Mouse (Mus musculus): ENCODE measurements around the gene Myo1e. TPM values are rescaled to one million over a fixed set of nuclear protein-coding genes. Genes with fewer than 3 reads are reported as not detected.

The Myo1e gene
- polyA plus RNA-seq, 1 experiment from 2014 or later: 11.0 TPM

DNA sequence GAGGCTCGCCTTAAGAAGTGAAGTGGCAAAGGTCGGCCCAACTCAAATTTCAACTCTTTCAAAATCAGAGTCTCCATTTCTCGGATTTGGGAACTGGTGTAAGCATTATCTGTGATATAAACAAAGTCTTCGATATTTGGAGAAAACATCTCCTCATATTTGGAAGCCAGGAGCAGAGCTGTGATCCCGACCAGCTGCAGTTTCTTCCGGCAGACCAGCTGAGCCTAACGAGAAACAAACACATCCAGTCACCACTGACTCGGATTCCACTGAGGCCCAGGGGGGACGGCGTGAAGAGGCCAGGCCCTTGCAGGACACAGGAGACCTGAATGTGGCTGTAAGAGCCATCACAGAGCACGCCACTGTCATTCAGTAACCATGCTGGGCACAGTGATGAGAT is 203.5 kb downstream of the Myo1e start:
- Histone ChIP-seq H3K9me3 (no peaks in the 10 kb centered on the region), H3K4me2 (replicated peaks) (no peak overlapping the region), H3K36me3 (peaks cover 92% of the 10 kb centered on the region), H3K27me3 (no peaks in the 10 kb centered on the region), H3K4me1 (no peaks in the 10 kb centered on the region), H3K9ac (replicated peaks) (no peak overlapping the region), H3K4me3 (no peak overlapping the region), H3K27ac (replicated peaks) (no peak overlapping the region)
- no peak for ATAC-seq (ENCODE audit: low FRiP score, low read depth)
- 81% methylated on average over 11 of the region's 11 CpGs for WGBS

DNA sequence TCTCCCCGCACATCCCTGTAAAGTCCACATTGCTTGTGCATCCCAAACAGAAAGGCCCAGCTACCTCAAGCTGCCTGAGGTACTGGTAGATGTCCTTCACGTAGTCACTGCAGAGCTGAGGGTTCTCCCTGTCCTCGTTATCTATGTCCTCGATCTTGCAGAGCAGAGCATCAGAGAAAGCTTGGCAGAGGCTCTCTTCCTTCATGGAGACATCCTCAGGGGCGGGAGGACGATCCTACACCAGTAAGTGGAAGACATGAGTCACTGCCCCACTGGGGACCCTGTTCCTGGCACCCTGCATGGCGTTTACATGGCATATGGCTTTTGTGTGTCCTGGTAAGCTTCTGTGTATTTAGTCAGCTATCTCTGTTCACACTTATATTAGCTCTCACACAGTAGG is 205.9 kb downstream of the Myo1e start:
- H3K27me3 ChIP-seq: no peaks in the 10 kb centered on the region
- no peaks in the 10 kb centered on the region for H3K9me3 ChIP-seq
- peaks cover 93% of the 10 kb centered on the region for H3K36me3 ChIP-seq
- H3K9ac ChIP-seq (replicated peaks): no peak overlapping the region
- no peak for ATAC-seq (ENCODE audit: low FRiP score, low read depth)
- H3K4me2 ChIP-seq (replicated peaks): no peak overlapping the region
- 93% methylated on average over 7 of the region's 7 CpGs for WGBS
- H3K27ac ChIP-seq (replicated peaks): no peak overlapping the region
- H3K4me3 ChIP-seq: no peak overlapping the region
- H3K4me1 ChIP-seq: no peaks in the 10 kb centered on the region

DNA sequence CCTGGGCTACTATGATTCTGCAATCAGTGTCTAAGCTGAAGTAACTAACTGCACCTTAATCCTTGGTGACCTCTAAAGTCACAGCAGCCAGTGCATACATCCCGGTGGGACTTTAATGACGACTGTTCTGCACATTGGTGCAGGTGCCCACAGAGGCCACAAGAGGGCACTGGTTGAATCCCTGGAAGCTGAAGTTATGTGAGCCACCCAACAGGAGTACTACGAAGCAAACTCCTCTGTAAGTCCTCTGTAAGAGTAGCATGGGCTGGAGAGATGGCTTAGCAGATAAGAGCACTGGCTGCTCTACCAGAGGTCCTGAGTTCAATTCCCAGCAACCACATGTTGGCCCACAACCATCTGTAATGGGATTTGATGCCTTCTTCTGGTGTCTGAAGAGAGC is 209.3 kb downstream of the Myo1e start:
- ATAC-seq (ENCODE audit: low FRiP score, low read depth): no peak
- H3K4me3 ChIP-seq: no peak overlapping the region
- 82% methylated on average over 3 of the region's 3 CpGs for WGBS
- H3K27me3 ChIP-seq: no peaks in the 10 kb centered on the region
- no peak overlapping the region for H3K9ac ChIP-seq (replicated peaks)
- H3K27ac ChIP-seq (replicated peaks): no peak overlapping the region
- H3K36me3 ChIP-seq: peaks cover 68% of the 10 kb centered on the region
- H3K9me3 ChIP-seq: no peaks in the 10 kb centered on the region
- peaks cover 11% of the 10 kb centered on the region for H3K4me1 ChIP-seq
- no peak overlapping the region for H3K4me2 ChIP-seq (replicated peaks)

DNA sequence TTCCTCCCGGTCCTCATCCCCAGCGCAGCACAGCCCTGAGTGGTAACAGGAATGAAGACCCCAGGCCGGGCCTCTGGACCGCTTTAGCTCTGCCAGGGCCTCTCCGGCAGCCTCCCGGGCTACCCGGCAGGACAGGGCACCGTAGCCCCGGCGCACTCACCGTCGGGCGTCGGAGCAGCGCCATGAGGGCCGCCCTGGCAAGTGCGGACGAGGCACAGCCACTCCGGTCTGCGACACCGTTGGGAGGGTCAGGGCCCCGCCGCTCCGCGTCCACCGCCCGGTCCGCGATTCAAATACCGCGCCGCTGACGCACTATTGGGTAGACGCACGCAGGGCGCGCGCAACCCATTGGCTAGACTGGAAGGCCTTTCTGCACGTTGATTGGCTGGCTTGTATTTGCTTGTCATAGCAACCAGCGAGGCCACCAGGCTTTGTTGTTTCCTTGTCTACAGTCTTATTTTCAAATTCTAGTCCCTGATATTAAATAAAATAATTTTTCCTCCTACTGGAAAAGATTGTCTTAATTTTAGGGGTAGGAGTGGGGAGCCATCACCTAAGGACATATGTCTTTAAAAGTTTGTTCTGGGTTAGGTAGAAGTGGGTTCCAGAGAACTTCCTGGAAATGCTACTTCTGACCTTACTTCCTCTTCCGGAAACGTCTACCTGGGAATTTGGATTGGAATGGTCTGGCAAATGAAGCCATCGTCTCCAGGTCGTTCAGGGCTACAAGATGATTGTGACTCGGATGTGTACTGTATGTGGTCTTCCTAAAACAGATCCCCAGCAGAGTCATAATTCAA is 214.3 kb downstream of the Myo1e start, which contains the start of gene Ccnb2:
Gene Ccnb2 (minus strand): TSS at position 291 of the 800 bp plus-strand sequence.
- peaks cover 41% of the 10 kb centered on the region for H3K36me3 ChIP-seq
- WGBS: 3% methylated on average over 45 of the region's 45 CpGs

DNA sequence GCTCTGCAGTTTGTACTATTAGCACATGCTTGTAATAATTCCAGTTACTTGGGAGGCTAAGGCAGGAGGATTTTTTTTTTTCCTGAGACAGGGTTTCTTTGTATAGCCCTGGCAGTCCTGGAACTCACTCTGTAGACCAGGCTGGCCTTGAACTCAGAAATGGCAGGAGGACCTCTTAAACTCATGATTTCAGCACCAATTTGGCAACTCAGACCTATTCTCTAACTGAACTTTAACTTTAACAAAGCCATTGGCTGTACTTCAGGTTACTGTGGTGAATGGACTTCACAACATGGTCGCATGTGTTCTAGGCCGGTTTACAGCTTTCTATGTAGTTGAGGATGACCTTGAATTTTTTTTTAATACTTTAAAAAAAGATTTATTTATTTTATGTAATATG is 215.5 kb downstream of the Myo1e start:
- Histone ChIP-seq H3K27me3 (no peaks in the 10 kb centered on the region), H3K4me3 (no peak overlapping the region), H3K9ac (replicated peaks) (no peak overlapping the region), H3K9me3 (no peaks in the 10 kb centered on the region), H3K27ac (replicated peaks) (no peak overlapping the region), H3K4me2 (replicated peaks) (no peak overlapping the region), H3K36me3 (peaks cover 43% of the 10 kb centered on the region), H3K4me1 (peaks cover 14% of the 10 kb centered on the region)
- ATAC-seq (ENCODE audit: low FRiP score, low read depth): no peak
- WGBS: 97% methylated on average over 2 of the region's 2 CpGs

More for the DNA sequence above, 214.3 kb downstream of the Myo1e start, which contains the start of gene Ccnb2:
- H3K4me2 ChIP-seq (replicated peaks): peak within 1 kb of the TSS; percentile 96
- H3K4me1 ChIP-seq: peaks cover 14% of the 10 kb centered on the region
- H3K9me3 ChIP-seq: no peaks in the 10 kb centered on the region
- H3K27me3 ChIP-seq: no peaks in the 10 kb centered on the region
- H3K9ac ChIP-seq (replicated peaks): peak within 1 kb of the TSS; percentile 71
- peak within 1 kb of the TSS; percentile 60 for H3K27ac ChIP-seq (replicated peaks)
- H3K4me3 ChIP-seq: peak within 1 kb of the TSS; percentile 68
- ATAC-seq (ENCODE audit: low FRiP score, low read depth): peak; percentile 98

DNA sequence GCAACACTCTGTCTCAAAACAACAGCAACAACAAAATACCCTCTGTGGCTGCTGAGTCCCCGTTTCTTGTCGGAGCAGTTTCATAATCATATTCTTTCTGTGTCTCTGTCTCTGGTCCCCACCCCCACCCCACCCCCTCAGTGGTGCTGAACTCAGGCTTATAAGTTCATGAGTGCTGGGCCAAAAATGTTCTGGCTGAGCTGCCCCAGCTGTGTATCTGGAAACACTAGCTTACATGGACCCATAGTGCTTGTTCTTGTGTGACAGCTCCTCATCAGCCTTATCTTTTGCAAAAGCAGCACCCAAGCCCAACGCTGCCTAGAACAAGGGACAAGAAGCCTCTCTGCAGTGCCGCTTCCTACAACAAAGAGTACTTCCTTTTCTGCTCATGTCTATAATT is 232.8 kb downstream of the Myo1e start:
- H3K27ac ChIP-seq (replicated peaks): no peak overlapping the region
- no peaks in the 10 kb centered on the region for H3K27me3 ChIP-seq
- no peak overlapping the region for H3K4me2 ChIP-seq (replicated peaks)
- no peaks in the 10 kb centered on the region for H3K9me3 ChIP-seq
- 94% methylated on average over 4 of the region's 4 CpGs for whole genome bisulfite sequencing
- H3K9ac ChIP-seq (replicated peaks): no peak overlapping the region
- no peak overlapping the region for H3K4me3 ChIP-seq
- no peak for ATAC-seq (ENCODE audit: low FRiP score, low read depth)
- peaks cover 66% of the 10 kb centered on the region for H3K36me3 ChIP-seq
- H3K4me1 ChIP-seq: no peaks in the 10 kb centered on the region

DNA sequence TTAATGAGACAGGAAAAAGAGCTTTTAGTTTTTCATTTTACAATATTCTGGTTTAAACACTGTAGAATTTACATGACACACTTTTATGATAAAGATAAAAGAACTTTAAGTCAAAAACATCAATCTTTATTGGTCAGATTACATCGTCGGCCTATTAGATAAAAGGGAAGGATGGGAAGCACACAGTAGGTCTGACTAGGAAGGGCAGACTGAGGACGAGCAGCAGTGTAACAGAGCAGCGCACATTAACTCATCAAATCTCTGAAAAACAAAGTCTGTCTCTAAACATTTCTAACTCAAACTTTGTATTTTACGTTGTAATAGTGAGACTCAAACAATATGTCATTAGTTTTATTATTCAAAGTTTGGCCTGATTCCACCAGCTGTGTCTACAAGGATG is 241.9 kb downstream of the Myo1e start:
- Histone ChIP-seq H3K4me3 (no peak overlapping the region), H3K27ac (replicated peaks) (no peak overlapping the region), H3K4me1 (no peaks in the 10 kb centered on the region), H3K36me3 (peaks cover 42% of the 10 kb centered on the region), H3K4me2 (replicated peaks) (no peak overlapping the region), H3K27me3 (no peaks in the 10 kb centered on the region), H3K9me3 (no peaks in the 10 kb centered on the region), H3K9ac (replicated peaks) (no peak overlapping the region)
- WGBS: 94% methylated on average over 5 of the region's 5 CpGs
- no peak for ATAC-seq (ENCODE audit: low FRiP score, low read depth)

Small RNA genes within 50 kb of the gene (microRNA-seq; reads per million reads assigned to microRNA genes)
- 11.1 reads per million, percentile 28 among the genes with 10 or more reads in this experiment for gene Mir5626

Other genes starting within 250 kb of the Myo1e start
- gene Bnip2, start 217.9 kb upstream of the Myo1e start, polyA plus RNA-seq (2016; fragmentation: Nextera tagmentation; extraction: Ambion mirVana): 114 and 117 TPM in 2 replicates
- gene Gtf2a2, start 194.8 kb upstream of the Myo1e start, polyA plus RNA-seq (2016; fragmentation: Nextera tagmentation; extraction: Ambion mirVana): 190 and 191 TPM in 2 replicates
- not detected in 2 replicates for gene Gcnt3, start 169.3 kb upstream of the Myo1e start, polyA plus RNA-seq (2016; fragmentation: Nextera tagmentation; extraction: Ambion mirVana)
- 3.8 and 4.7 TPM in 2 replicates for gene Fam81a, start 64.8 kb upstream of the Myo1e start, polyA plus RNA-seq (2016; fragmentation: Nextera tagmentation; extraction: Ambion mirVana)
- 169 and 172 TPM in 2 replicates for gene Ccnb2, start 214.2 kb downstream of the Myo1e start, polyA plus RNA-seq (2016; fragmentation: Nextera tagmentation; extraction: Ambion mirVana)